ENCODE assay signal across 9 mouse cellular contexts in the genomic region with DNA sequence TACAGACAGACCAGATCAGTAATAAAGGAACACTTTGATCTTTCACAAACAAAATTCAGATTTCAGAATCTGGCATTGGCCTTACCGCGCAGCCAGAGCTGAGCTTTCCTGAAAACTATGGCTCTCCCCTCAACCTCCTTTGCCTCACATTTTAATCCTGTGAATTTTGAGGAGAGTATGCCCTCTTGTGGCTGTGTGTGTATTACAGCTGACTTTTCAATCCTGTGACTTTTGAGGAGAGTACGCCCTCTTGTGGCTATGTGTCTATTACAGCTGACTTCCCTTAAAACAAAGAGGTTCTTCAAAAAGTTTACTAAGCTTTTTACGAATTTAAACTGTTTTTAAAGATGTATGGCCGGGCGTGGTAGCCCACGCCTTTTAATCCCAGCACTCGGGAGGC. TPM values are rescaled to one million over a fixed set of nuclear protein-coding genes. Genes with fewer than 3 reads are reported as not detected.
A peak's percentile ranks its signal among the peaks of the same experiment; 100 is the strongest.
DNase-seq lines count a peak whose midpoint lies in the region; ATAC-seq and TF ChIP-seq lines count a peak whose summit lies in the region.
"Had no signal": no experiment of that assay in that cellular context is flagged by ENCODE, and none has a peak within 500 bp of the region (broad histone marks: within the 10 kb centered on the region; RNA-seq: fewer than 3 reads in every experiment).

No protein-coding gene starts in this region.

- H3K4me3 ChIP-seq in intestine, embryonic 14.5 days (ENCODE audit: low read depth, low read length), result no peak overlapping the region
- no peak overlapping the region for H3K4me3 ChIP-seq in intestine, embryonic 16.5 days (ENCODE audit: low read length)
- no peak overlapping the region for H3K4me3 ChIP-seq in embryonic facial prominence, embryonic 11.5 days (ENCODE audit: low read depth, low read length)
- H3K4me3 ChIP-seq in midbrain, postnatal 0 days (ENCODE audit: low read depth, low read length), result no peak overlapping the region
- H3K4me3 ChIP-seq: embryonic facial prominence, embryonic 15.5 days had no signal

- DNase-seq in intestine, embryonic 14.5 days (ENCODE audit: low spot score), result peak; percentile 96
- peak; percentile 71 to 72 for DNase-seq in adrenal gland, postnatal 36 days
- DNase-seq in embryonic facial prominence, embryonic 11.5 days (ENCODE audit: low spot score), result peak; percentile 94
- DNase-seq in left cerebral cortex, postnatal 10 days (ENCODE audit: extremely low spot score in 1 of 2, low spot score in 2 of 2), result peak; percentile 55 to 78
- peak; percentile 89 for DNase-seq in midbrain, postnatal 0 days (ENCODE audit: low spot score)
- peak; percentile 74 to 87 for DNase-seq in spleen, postnatal 4 days (ENCODE audit: low spot score in 2 of 2)

- intact Hi-C loops in left cerebral cortex, postnatal 10 days (cut with DNase I), result loop anchor here (1.0 to 5.0 kb wide), 2 partner anchors 61 to 479 kb away; no protein-coding TSS in a partner anchor

- H3K27ac ChIP-seq in intestine, embryonic 14.5 days (ENCODE audit: low read depth), result no peak overlapping the region
- no peak overlapping the region for H3K27ac ChIP-seq in intestine, embryonic 16.5 days (ENCODE audit: low read length)
- H3K27ac ChIP-seq in embryonic facial prominence, embryonic 11.5 days (replicated peaks; ENCODE audit: low read depth, low read length), result no peak overlapping the region
- H3K27ac ChIP-seq in midbrain, postnatal 0 days (ENCODE audit: low read depth, low read length), result no peak overlapping the region
- H3K27ac ChIP-seq: embryonic facial prominence, embryonic 15.5 days had no signal

- no peak overlapping the region for H3K9ac ChIP-seq in intestine, embryonic 14.5 days (ENCODE audit: low read length)
- no peak overlapping the region for H3K9ac ChIP-seq in intestine, embryonic 16.5 days (ENCODE audit: low read depth, low read length)
- no peak overlapping the region for H3K9ac ChIP-seq in embryonic facial prominence, embryonic 11.5 days (replicated peaks; ENCODE audit: low read length)
- no peak overlapping the region for H3K9ac ChIP-seq in midbrain, postnatal 0 days (replicated peaks; ENCODE audit: low read length, poor library complexity, severe bottlenecking)
- H3K9ac ChIP-seq: embryonic facial prominence, embryonic 15.5 days had no signal

- whole genome bisulfite sequencing in intestine, embryonic 14.5 days, result 10% methylated on average over 8 of the region's 8 CpGs
- 7% methylated on average over 8 of the region's 8 CpGs for WGBS in intestine, embryonic 16.5 days
- WGBS in embryonic facial prominence, embryonic 11.5 days, result 13% methylated on average over 8 of the region's 8 CpGs
- WGBS in midbrain, postnatal 0 days, result 10% methylated on average over 8 of the region's 8 CpGs

- H3K27me3 ChIP-seq in intestine, embryonic 14.5 days (replicated peaks; ENCODE audit: control insufficient read depth, insufficient read depth, low read length), result no peaks in the 10 kb centered on the region
- H3K27me3 ChIP-seq in intestine, embryonic 16.5 days (replicated peaks; ENCODE audit: control insufficient read depth, insufficient read depth, low read length), result no peaks in the 10 kb centered on the region
- no peaks in the 10 kb centered on the region for H3K27me3 ChIP-seq in embryonic facial prominence, embryonic 11.5 days (ENCODE audit: control insufficient read depth, insufficient read depth, low read length)
- no peaks in the 10 kb centered on the region for H3K27me3 ChIP-seq in midbrain, postnatal 0 days (ENCODE audit: insufficient read depth, low read length)
- H3K27me3 ChIP-seq: embryonic facial prominence, embryonic 15.5 days had no signal

- peaks cover 15% of the 10 kb centered on the region; the same call in 1 of the 2 replicates for H3K36me3 ChIP-seq in intestine, embryonic 14.5 days (ENCODE audit: control insufficient read depth, insufficient read depth, low read length)
- no peaks in the 10 kb centered on the region for H3K36me3 ChIP-seq in intestine, embryonic 16.5 days (ENCODE audit: control insufficient read depth, insufficient read depth, low read length)
- no peaks in the 10 kb centered on the region for H3K36me3 ChIP-seq in embryonic facial prominence, embryonic 11.5 days (replicated peaks; ENCODE audit: control insufficient read depth, insufficient read depth, low read depth, low read length)
- peaks cover 10% of the 10 kb centered on the region; the same call in 1 of the 2 replicates for H3K36me3 ChIP-seq in midbrain, postnatal 0 days (ENCODE audit: insufficient read depth, low read length)

- no peak for ATAC-seq in intestine, embryonic 14.5 days (replicated peaks; ENCODE audit: low FRiP score, low TSS enrichment, low read depth)
- no peak for ATAC-seq in intestine, embryonic 16.5 days
- ATAC-seq in embryonic facial prominence, embryonic 11.5 days (replicated peaks; ENCODE audit: insufficient number of reproducible peaks, low FRiP score, low TSS enrichment, low read depth), result no peak
- ATAC-seq in hematopoietic stem cell, adult 5-6 weeks (replicated peaks in 1 of 2; ENCODE audit: insufficient read depth in 1 of 2, low FRiP score in 2 of 2, low TSS enrichment in 1 of 2, low read depth in 1 of 2, poor library complexity in 2 of 2, severe bottlenecking in 2 of 2), result peak; percentile 82 to 89
- no peak; the same call in 1 of the 2 replicates for ATAC-seq in midbrain, postnatal 0 days (ENCODE audit: low FRiP score)

- H3K4me1 ChIP-seq in intestine, embryonic 14.5 days (replicated peaks; ENCODE audit: control insufficient read depth, insufficient read depth, low read length), result peaks cover 10% of the 10 kb centered on the region
- H3K4me1 ChIP-seq in intestine, embryonic 16.5 days (ENCODE audit: control insufficient read depth, insufficient read depth, low read length), result peaks cover 3% of the 10 kb centered on the region
- peaks cover 2% of the 10 kb centered on the region; the same call in 1 of the 2 replicates for H3K4me1 ChIP-seq in embryonic facial prominence, embryonic 11.5 days (ENCODE audit: control insufficient read depth, insufficient read depth, low read length)
- H3K4me1 ChIP-seq in midbrain, postnatal 0 days (ENCODE audit: insufficient read depth, low read length), result no peaks in the 10 kb centered on the region

- H3K9me3 ChIP-seq in intestine, embryonic 14.5 days (ENCODE audit: control insufficient read depth, low read length), result no peaks in the 10 kb centered on the region
- H3K9me3 ChIP-seq in intestine, embryonic 16.5 days (ENCODE audit: control insufficient read depth, low read length), result no peaks in the 10 kb centered on the region
- no peaks in the 10 kb centered on the region for H3K9me3 ChIP-seq in embryonic facial prominence, embryonic 11.5 days (replicated peaks; ENCODE audit: control insufficient read depth, low read length)
- no peaks in the 10 kb centered on the region for H3K9me3 ChIP-seq in midbrain, postnatal 0 days (ENCODE audit: low read length)
- H3K9me3 ChIP-seq: embryonic facial prominence, embryonic 15.5 days had no signal

- TF ChIP-seq CTCF in midbrain, postnatal 0 days (IDR thresholded peaks at IDR 0.05), result peak; percentile 99

- H3K4me2 ChIP-seq in intestine, embryonic 14.5 days (ENCODE audit: low read length), result no peak overlapping the region
- no peak overlapping the region for H3K4me2 ChIP-seq in intestine, embryonic 16.5 days (ENCODE audit: low read depth, low read length)
- H3K4me2 ChIP-seq in embryonic facial prominence, embryonic 11.5 days (ENCODE audit: low read depth, low read length), result no peak overlapping the region
- no peak overlapping the region for H3K4me2 ChIP-seq in midbrain, postnatal 0 days (ENCODE audit: low read depth, low read length, poor library complexity, severe bottlenecking)
- H3K4me2 ChIP-seq: embryonic facial prominence, embryonic 15.5 days had no signal

RNA-seq across cellular contexts. Expression of a gene that starts 3.4 kb away (rescaled TPM):
- 5.6 and 5.9 TPM in 2 replicates for polyA plus RNA-seq in intestine, embryonic 14.5 days (2014; fragmentation: Nextera tagmentation; extraction: Ambion mirVana)
- 6.3 and 7.5 TPM in 2 replicates for polyA plus RNA-seq in intestine, embryonic 16.5 days (2015; fragmentation: Nextera tagmentation; extraction: Ambion mirVana)
- total RNA-seq in adrenal gland, postnatal 36 days (2021), result 1 to 10 TPM; 3.4 to 5.3 TPM
- 0.42 and 0.54 TPM in 2 replicates for polyA plus RNA-seq in embryonic facial prominence, embryonic 11.5 days (2014; fragmentation: Nextera tagmentation; extraction: Ambion mirVana)
- not detected in 2 replicates for total RNA-seq in hematopoietic stem cell, adult 5-6 weeks (2017)
- under 1 TPM; 0.61 to 0.75 TPM for total RNA-seq in left cerebral cortex, postnatal 10 days (2021)
- total RNA-seq in midbrain, postnatal 0 days (2014; rRNA removed), result 2.3 and 3.5 TPM in 2 replicates
- polyA plus RNA-seq in midbrain, postnatal 0 days (2015; fragmentation: Nextera tagmentation; extraction: Ambion mirVana), result 1.5 and 2.2 TPM in 2 replicates

RNA-seq across cellular contexts. Expression of a gene that starts 23.3 kb away (rescaled TPM):
- polyA plus RNA-seq in intestine, embryonic 14.5 days (2014; fragmentation: Nextera tagmentation; extraction: Ambion mirVana), result 88.9 and 97.7 TPM in 2 replicates
- 79.4 and 85.8 TPM in 2 replicates for polyA plus RNA-seq in intestine, embryonic 16.5 days (2015; fragmentation: Nextera tagmentation; extraction: Ambion mirVana)
- total RNA-seq in adrenal gland, postnatal 36 days (2021), result 10 to 100 TPM; 37.2 to 43.4 TPM
- polyA plus RNA-seq in embryonic facial prominence, embryonic 11.5 days (2014; fragmentation: Nextera tagmentation; extraction: Ambion mirVana), result 105 and 106 TPM in 2 replicates
- 143 and 147 TPM in 2 replicates for total RNA-seq in hematopoietic stem cell, adult 5-6 weeks (2017)
- total RNA-seq in left cerebral cortex, postnatal 10 days (2021), result 10 to 100 TPM; 19.5 to 21.6 TPM
- total RNA-seq in midbrain, postnatal 0 days (2014; rRNA removed), result 27.6 and 29.9 TPM in 2 replicates
- polyA plus RNA-seq in midbrain, postnatal 0 days (2015; fragmentation: Nextera tagmentation; extraction: Ambion mirVana), result 63.8 and 64.7 TPM in 2 replicates

RNA-seq across cellular contexts. Expression of a gene that starts 37.1 kb away (rescaled TPM):
- polyA plus RNA-seq in intestine, embryonic 14.5 days (2014; fragmentation: Nextera tagmentation; extraction: Ambion mirVana), result 9.7 and 13.2 TPM in 2 replicates
- polyA plus RNA-seq in intestine, embryonic 16.5 days (2015; fragmentation: Nextera tagmentation; extraction: Ambion mirVana), result 3.9 and 5.0 TPM in 2 replicates
- 1 to 10 TPM; 2.8 to 3.1 TPM for total RNA-seq in adrenal gland, postnatal 36 days (2021)
- 10.9 and 13.6 TPM in 2 replicates for polyA plus RNA-seq in embryonic facial prominence, embryonic 11.5 days (2014; fragmentation: Nextera tagmentation; extraction: Ambion mirVana)
- total RNA-seq in hematopoietic stem cell, adult 5-6 weeks (2017), result 0.25 and 0.75 TPM in 2 replicates
- total RNA-seq in left cerebral cortex, postnatal 10 days (2021), result 10 to 100 TPM; 95.2 to 95.5 TPM
- 150 and 182 TPM in 2 replicates for total RNA-seq in midbrain, postnatal 0 days (2014; rRNA removed)
- polyA plus RNA-seq in midbrain, postnatal 0 days (2015; fragmentation: Nextera tagmentation; extraction: Ambion mirVana), result 147 and 155 TPM in 2 replicates

Comparison
In these comparisons a context has a peak if more than half of its experiments do, and no peak if none do; other contexts are left out.
1. ATAC-seq: peak in hematopoietic stem cell, adult 5-6 weeks (2 of 2); none in intestine, embryonic 14.5 days (single experiment), intestine, embryonic 16.5 days (single experiment), embryonic facial prominence, embryonic 11.5 days (single experiment) and midbrain, postnatal 0 days (single experiment).
2. RNA of a gene that starts 37.1 kb away (total RNA-seq): 150 to 182 TPM in midbrain, postnatal 0 days and 95.2 to 95.5 TPM in left cerebral cortex, postnatal 10 days; 2.8 to 3.1 TPM in adrenal gland, postnatal 36 days and 0.25 to 0.75 TPM in hematopoietic stem cell, adult 5-6 weeks; every median in the first group is over 10 times any median in the second.
3. Peak in every context shown above with its lines, with median percentiles within 50 percentile points of each other: DNase-seq.